ENCODE assay signal across 11 mouse cellular contexts in genomic region chr11:115234320-115235044, GRCm38 (mm10). TPM values are rescaled to one million over a fixed set of nuclear protein-coding genes. Genes with fewer than 3 reads are reported as not detected.
DNase-seq lines count a peak whose midpoint lies in the region; ATAC-seq and TF ChIP-seq lines count a peak whose summit lies in the region.
"Had no signal": no experiment of that assay in that cellular context is flagged by ENCODE, and none has a peak within 500 bp of the region (broad histone marks: within the 10 kb centered on the region; RNA-seq: fewer than 3 reads in every experiment).

No protein-coding gene starts in this region.

- DNase-seq in kidney, adult 2 months = peak; percentile 16
- DNase-seq in adrenal gland, postnatal 36 days = peak; percentile 72 to 80
- no peak for DNase-seq in urinary bladder, postnatal 14 days (ENCODE audit: low spot score)

- TF ChIP-seq POLR2A in kidney, adult 2 months (IDR thresholded peaks at IDR 0.05; ENCODE audit: low read depth, low read length) = no peak

- H3K4me2 ChIP-seq in kidney, embryonic 14.5 days (replicated peaks; ENCODE audit: low read depth, low read length) = no peak overlapping the region
- no peak overlapping the region for H3K4me2 ChIP-seq in neural tube, embryonic 13.5 days
- H3K4me2 ChIP-seq in neural tube, embryonic 15.5 days = no peak overlapping the region
- no peak overlapping the region for H3K4me2 ChIP-seq in midbrain, embryonic 13.5 days (replicated peaks)
- H3K4me2 ChIP-seq: heart, embryonic 15.5 days; limb, embryonic 13.5 days; stomach, embryonic 15.5 days had no signal

- peaks cover 5% of the 10 kb centered on the region; the same call in 1 of the 2 replicates for H3K4me1 ChIP-seq in kidney, adult 2 months (ENCODE audit: control insufficient read depth, insufficient read depth, low read length)
- H3K4me1 ChIP-seq in kidney, embryonic 14.5 days (ENCODE audit: control insufficient read depth, insufficient read depth, low read length) = peaks cover 28% of the 10 kb centered on the region
- H3K4me1 ChIP-seq in neural tube, embryonic 13.5 days (replicated peaks) = peaks cover 85% of the 10 kb centered on the region
- peaks cover 54% of the 10 kb centered on the region for H3K4me1 ChIP-seq in neural tube, embryonic 15.5 days
- peaks cover 67% of the 10 kb centered on the region for H3K4me1 ChIP-seq in midbrain, embryonic 13.5 days (replicated peaks)

- no peaks in the 10 kb centered on the region for H3K36me3 ChIP-seq in kidney, adult 2 months (ENCODE audit: control insufficient read depth, insufficient read depth, low read length)
- no peaks in the 10 kb centered on the region; the same call in 1 of the 2 replicates for H3K36me3 ChIP-seq in kidney, embryonic 14.5 days (ENCODE audit: control insufficient read depth, insufficient read depth, low read length)
- no peaks in the 10 kb centered on the region for H3K36me3 ChIP-seq in neural tube, embryonic 13.5 days
- no peaks in the 10 kb centered on the region for H3K36me3 ChIP-seq in neural tube, embryonic 15.5 days
- no peaks in the 10 kb centered on the region for H3K36me3 ChIP-seq in midbrain, embryonic 13.5 days
- H3K36me3 ChIP-seq: heart, embryonic 15.5 days; stomach, embryonic 15.5 days had no signal

- 80% methylated on average over 15 of the region's 15 CpGs for WGBS in kidney, adult 2 months
- 59% methylated on average over 15 of the region's 15 CpGs for WGBS in kidney, embryonic 14.5 days
- 75% methylated on average over 15 of the region's 15 CpGs for WGBS in neural tube, embryonic 13.5 days
- WGBS in neural tube, embryonic 15.5 days = 76% methylated on average over 15 of the region's 15 CpGs
- WGBS in midbrain, embryonic 13.5 days = 70% methylated on average over 15 of the region's 15 CpGs

- H3K27ac ChIP-seq in kidney, adult 2 months (ENCODE audit: insufficient read depth, low read depth, low read length) = no peak overlapping the region
- no peak overlapping the region for H3K27ac ChIP-seq in kidney, embryonic 14.5 days (ENCODE audit: low read depth, low read length)
- H3K27ac ChIP-seq in neural tube, embryonic 13.5 days (replicated peaks) = peak overlapping the region; percentile 10
- H3K27ac ChIP-seq in neural tube, embryonic 15.5 days (replicated peaks) = no peak overlapping the region
- no peak overlapping the region; the same call in 1 of the 2 replicates for H3K27ac ChIP-seq in midbrain, embryonic 13.5 days
- H3K27ac ChIP-seq: heart, embryonic 15.5 days; limb, embryonic 13.5 days; stomach, embryonic 15.5 days had no signal

- H3K9ac ChIP-seq in kidney, embryonic 14.5 days (ENCODE audit: low read depth, low read length) = no peak overlapping the region
- H3K9ac ChIP-seq in neural tube, embryonic 13.5 days = no peak overlapping the region
- H3K9ac ChIP-seq in neural tube, embryonic 15.5 days (replicated peaks) = no peak overlapping the region
- H3K9ac ChIP-seq in midbrain, embryonic 13.5 days (replicated peaks) = no peak overlapping the region
- H3K9ac ChIP-seq: heart, embryonic 15.5 days; limb, embryonic 13.5 days; stomach, embryonic 15.5 days had no signal

- no peaks in the 10 kb centered on the region for H3K9me3 ChIP-seq in kidney, embryonic 14.5 days (ENCODE audit: control insufficient read depth, low read length)
- H3K9me3 ChIP-seq in neural tube, embryonic 13.5 days = no peaks in the 10 kb centered on the region
- H3K9me3 ChIP-seq in neural tube, embryonic 15.5 days (replicated peaks) = no peaks in the 10 kb centered on the region
- H3K9me3 ChIP-seq in midbrain, embryonic 13.5 days = no peaks in the 10 kb centered on the region
- H3K9me3 ChIP-seq: heart, embryonic 15.5 days; limb, embryonic 13.5 days; stomach, embryonic 15.5 days had no signal

- H3K27me3 ChIP-seq in kidney, adult 2 months (replicated peaks; ENCODE audit: control insufficient read depth, insufficient read depth, low read length) = no peaks in the 10 kb centered on the region
- H3K27me3 ChIP-seq in kidney, embryonic 14.5 days (ENCODE audit: control insufficient read depth, insufficient read depth, low read length) = peaks cover 18% of the 10 kb centered on the region; the same call in 1 of the 2 replicates
- H3K27me3 ChIP-seq in neural tube, embryonic 13.5 days = peaks cover 4% of the 10 kb centered on the region
- H3K27me3 ChIP-seq in neural tube, embryonic 15.5 days (replicated peaks) = peaks cover 11% of the 10 kb centered on the region
- no peaks in the 10 kb centered on the region for H3K27me3 ChIP-seq in midbrain, embryonic 13.5 days

- ATAC-seq in kidney, embryonic 14.5 days (ENCODE audit: low FRiP score, low TSS enrichment) = no peak
- ATAC-seq in neural tube, embryonic 13.5 days (ENCODE audit: low read depth) = no peak
- no peak for ATAC-seq in neural tube, embryonic 15.5 days (ENCODE audit: low FRiP score)
- peak; percentile 25; the same call in 1 of the 2 replicates for ATAC-seq in midbrain, embryonic 13.5 days
- no peak for ATAC-seq in frontal cortex, adult (ENCODE audit: low TSS enrichment)

- no peak overlapping the region for H3K4me3 ChIP-seq in kidney, adult 2 months (ENCODE audit: insufficient read depth, low read depth, low read length)
- H3K4me3 ChIP-seq in kidney, embryonic 14.5 days (ENCODE audit: low read length) = no peak overlapping the region
- no peak overlapping the region for H3K4me3 ChIP-seq in neural tube, embryonic 13.5 days
- no peak overlapping the region for H3K4me3 ChIP-seq in neural tube, embryonic 15.5 days (replicated peaks)
- no peak overlapping the region for H3K4me3 ChIP-seq in midbrain, embryonic 13.5 days (replicated peaks)
- H3K4me3 ChIP-seq: heart, embryonic 15.5 days; limb, embryonic 13.5 days; stomach, embryonic 15.5 days had no signal

- TF ChIP-seq CTCF in kidney, adult 2 months (conservative IDR thresholded peaks at IDR 0.05; ENCODE audit: insufficient read depth, insufficient read length, low read depth, low read length) = no peak

RNA-seq across cellular contexts. Expression of gene Grin2c, which starts 32.6 kb away (rescaled TPM):
- polyA plus RNA-seq in kidney, adult 2 months (2012; rRNA removed) = 0.34 and 0.42 TPM in 2 replicates
- not detected in 2 replicates for polyA plus RNA-seq in kidney, embryonic 14.5 days (2014; fragmentation: Nextera tagmentation; extraction: Ambion mirVana)
- polyA plus RNA-seq in neural tube, embryonic 13.5 days (2015; fragmentation: Nextera tagmentation; extraction: Ambion mirVana) = 0.55 and 0.57 TPM in 2 replicates
- polyA plus RNA-seq in neural tube, embryonic 15.5 days (2015; fragmentation: Nextera tagmentation; extraction: Ambion mirVana) = 0.34 and 0.44 TPM in 2 replicates
- 1 to 10 TPM; 1.7 to 4.6 TPM for total RNA-seq in adrenal gland, postnatal 36 days (2021)
- polyA plus RNA-seq in midbrain, embryonic 13.5 days (2015; fragmentation: Nextera tagmentation; extraction: Ambion mirVana) = 0.06 and 0.12 TPM in 2 replicates

RNA-seq across cellular contexts. Expression of gene Fdxr, which starts 42.4 kb away (rescaled TPM):
- polyA plus RNA-seq in kidney, adult 2 months (2012; rRNA removed) = 18.0 and 21.0 TPM in 2 replicates
- 9.2 and 13.1 TPM in 2 replicates for polyA plus RNA-seq in kidney, embryonic 14.5 days (2014; fragmentation: Nextera tagmentation; extraction: Ambion mirVana)
- polyA plus RNA-seq in neural tube, embryonic 13.5 days (2015; fragmentation: Nextera tagmentation; extraction: Ambion mirVana) = 19.4 and 20.4 TPM in 2 replicates
- 18.6 and 21.5 TPM in 2 replicates for polyA plus RNA-seq in neural tube, embryonic 15.5 days (2015; fragmentation: Nextera tagmentation; extraction: Ambion mirVana)
- 1,000 to 10,000 TPM; 1,168 to 1,492 TPM for total RNA-seq in adrenal gland, postnatal 36 days (2021)
- 19.3 and 24.1 TPM in 2 replicates for polyA plus RNA-seq in midbrain, embryonic 13.5 days (2015; fragmentation: Nextera tagmentation; extraction: Ambion mirVana)

RNA-seq across cellular contexts. Expression of gene Nat9, which starts 46.8 kb away (rescaled TPM):
- polyA plus RNA-seq in kidney, adult 2 months (2012; rRNA removed) = 32.4 and 35.3 TPM in 2 replicates
- 18.2 and 18.4 TPM in 2 replicates for polyA plus RNA-seq in kidney, embryonic 14.5 days (2014; fragmentation: Nextera tagmentation; extraction: Ambion mirVana)
- 16.3 and 24.1 TPM in 2 replicates for polyA plus RNA-seq in neural tube, embryonic 13.5 days (2015; fragmentation: Nextera tagmentation; extraction: Ambion mirVana)
- 22.0 and 22.8 TPM in 2 replicates for polyA plus RNA-seq in neural tube, embryonic 15.5 days (2015; fragmentation: Nextera tagmentation; extraction: Ambion mirVana)
- 10 to 100 TPM; 26.7 to 29.4 TPM for total RNA-seq in adrenal gland, postnatal 36 days (2021)
- polyA plus RNA-seq in midbrain, embryonic 13.5 days (2015; fragmentation: Nextera tagmentation; extraction: Ambion mirVana) = 20.9 and 23.7 TPM in 2 replicates

RNA-seq across cellular contexts. Expression of gene Tmem104, which starts 47.2 kb away (rescaled TPM):
- polyA plus RNA-seq in kidney, adult 2 months (2012; rRNA removed) = 13.0 and 14.8 TPM in 2 replicates
- 6.3 and 10.3 TPM in 2 replicates for polyA plus RNA-seq in kidney, embryonic 14.5 days (2014; fragmentation: Nextera tagmentation; extraction: Ambion mirVana)
- polyA plus RNA-seq in neural tube, embryonic 13.5 days (2015; fragmentation: Nextera tagmentation; extraction: Ambion mirVana) = 11.6 and 11.8 TPM in 2 replicates
- polyA plus RNA-seq in neural tube, embryonic 15.5 days (2015; fragmentation: Nextera tagmentation; extraction: Ambion mirVana) = 11.7 TPM in 2 replicates
- 10 to 100 TPM; 19.9 to 23.2 TPM for total RNA-seq in adrenal gland, postnatal 36 days (2021)
- 10.3 and 10.7 TPM in 2 replicates for polyA plus RNA-seq in midbrain, embryonic 13.5 days (2015; fragmentation: Nextera tagmentation; extraction: Ambion mirVana)
